Mouse (Mus musculus): ENCODE data around the gene Mef2d. TPM values are rescaled to one million over a fixed set of nuclear protein-coding genes. Genes with fewer than 3 reads are reported as not detected.
A peak's percentile ranks its signal among the peaks of the same experiment; 100 is the strongest.

Mef2d gene
- polyA plus RNA-seq, 1 experiment from 2014 or later: 23.8 TPM

DNA sequence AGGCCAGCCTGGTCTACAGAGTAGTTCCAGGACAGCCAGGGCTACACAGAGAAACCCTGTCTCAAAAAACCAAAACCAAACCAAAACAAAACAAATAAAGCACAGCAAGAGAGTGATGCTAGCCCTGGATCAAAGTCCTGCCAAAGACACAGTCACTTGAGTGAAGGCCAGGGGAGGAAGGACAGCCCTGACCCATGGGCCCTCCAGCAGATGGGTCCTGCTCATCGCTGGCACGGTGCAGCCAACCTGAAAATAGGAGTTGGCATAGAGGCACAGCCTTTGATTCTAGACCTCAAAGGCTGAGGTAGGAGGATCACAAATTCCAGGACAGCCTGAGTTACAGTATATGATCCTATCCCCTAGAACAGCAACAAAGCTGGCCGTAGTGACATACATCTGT, 11.1 kb upstream of the Mef2d start:
- Histone ChIP-seq H3K27me3 (replicated peaks; ENCODE audit: control insufficient read depth, insufficient read depth, low read length) (no peaks in the 10 kb centered on the region), H3K27ac (ENCODE audit: low read depth) (no peak overlapping the region), H3K9ac (ENCODE audit: low read length) (no peak overlapping the region), H3K36me3 (ENCODE audit: control insufficient read depth, insufficient read depth, low read length) (no peaks in the 10 kb centered on the region), H3K4me3 (ENCODE audit: low read depth, low read length) (no peak overlapping the region), H3K4me1 (replicated peaks; ENCODE audit: control insufficient read depth, insufficient read depth, low read length) (no peaks in the 10 kb centered on the region; the same call in 1 of the 2 replicates), H3K4me2 (ENCODE audit: low read length) (no peak overlapping the region), H3K9me3 (ENCODE audit: control insufficient read depth, low read length) (no peaks in the 10 kb centered on the region)
- DNase-seq (ENCODE audit: low spot score) (no peak), ATAC-seq (replicated peaks; ENCODE audit: low FRiP score, low TSS enrichment, low read depth) (no peak)
- 92% methylated on average over 3 of the region's 3 CpGs for WGBS

DNA sequence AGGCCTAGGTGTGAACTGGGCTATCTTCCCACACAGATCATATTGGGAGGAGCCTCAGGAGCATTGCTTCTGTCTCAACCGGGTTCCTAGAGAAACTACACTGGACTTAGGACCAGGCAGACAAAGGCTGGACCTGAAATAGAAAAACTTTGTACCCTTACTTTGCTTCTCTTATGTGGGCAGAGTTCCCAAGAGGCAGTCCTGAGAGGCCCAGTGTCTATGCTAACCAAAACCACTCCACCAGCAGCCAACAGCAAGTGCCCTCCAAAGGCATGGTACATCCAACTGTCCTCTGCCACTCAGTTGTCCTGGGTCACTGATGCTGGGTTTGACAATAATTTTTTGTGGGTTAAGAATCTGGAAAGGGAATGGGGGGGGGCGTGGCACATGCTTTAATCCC, 9.7 kb upstream of the Mef2d start:
- H3K4me2 ChIP-seq (ENCODE audit: low read length): no peak overlapping the region
- DNase-seq (ENCODE audit: low spot score) (no peak), ATAC-seq (replicated peaks; ENCODE audit: low FRiP score, low TSS enrichment, low read depth) (no peak)
- H3K27ac ChIP-seq (ENCODE audit: low read depth): no peak overlapping the region
- no peaks in the 10 kb centered on the region for H3K9me3 ChIP-seq (ENCODE audit: control insufficient read depth, low read length)
- H3K4me1 ChIP-seq (replicated peaks; ENCODE audit: control insufficient read depth, insufficient read depth, low read length): peaks cover 1% of the 10 kb centered on the region; the same call in 1 of the 2 replicates
- WGBS: 80% methylated on average over 2 of the region's 2 CpGs
- no peak overlapping the region for H3K9ac ChIP-seq (ENCODE audit: low read length)
- no peaks in the 10 kb centered on the region for H3K36me3 ChIP-seq (ENCODE audit: control insufficient read depth, insufficient read depth, low read length)
- no peaks in the 10 kb centered on the region for H3K27me3 ChIP-seq (replicated peaks; ENCODE audit: control insufficient read depth, insufficient read depth, low read length)
- H3K4me3 ChIP-seq (ENCODE audit: low read depth, low read length): no peak overlapping the region

DNA sequence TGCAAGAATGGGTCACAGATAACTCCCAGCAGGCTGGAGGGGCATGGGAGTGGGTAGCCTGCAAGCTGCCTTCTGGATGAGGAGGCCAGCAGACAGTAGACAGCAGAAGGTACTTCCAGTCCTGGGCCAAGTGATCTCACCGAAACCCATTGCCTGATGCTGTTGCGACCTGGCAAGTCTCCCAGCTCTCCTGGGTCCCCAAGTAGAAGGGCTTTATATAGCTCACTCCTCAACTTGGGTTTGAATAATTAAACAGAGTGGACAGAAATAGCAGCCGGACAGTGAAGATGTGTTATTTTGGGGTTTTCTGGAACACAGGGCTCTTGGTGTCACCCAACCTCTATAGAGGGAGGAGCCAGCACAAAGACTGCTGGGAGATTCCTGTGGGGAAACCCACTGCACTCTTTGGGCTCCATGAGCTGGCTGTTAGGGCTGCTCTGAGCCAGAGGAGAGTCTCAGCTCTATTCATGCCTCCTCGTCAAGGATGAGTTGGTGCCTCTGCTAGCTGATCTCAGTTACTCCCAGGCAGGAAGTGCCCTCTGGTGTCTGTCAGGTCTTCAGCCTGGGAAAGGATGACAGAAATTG, 8.9 kb upstream of the Mef2d start:
- Histone ChIP-seq H3K4me2 (ENCODE audit: low read length) (no peak overlapping the region), H3K27ac (ENCODE audit: low read depth) (no peak overlapping the region), H3K4me1 (replicated peaks; ENCODE audit: control insufficient read depth, insufficient read depth, low read length) (peaks cover 3% of the 10 kb centered on the region; the same call in 1 of the 2 replicates), H3K4me3 (ENCODE audit: low read depth, low read length) (no peak overlapping the region), H3K9ac (ENCODE audit: low read length) (no peak overlapping the region), H3K27me3 (replicated peaks; ENCODE audit: control insufficient read depth, insufficient read depth, low read length) (no peaks in the 10 kb centered on the region), H3K36me3 (ENCODE audit: control insufficient read depth, insufficient read depth, low read length) (no peaks in the 10 kb centered on the region), H3K9me3 (ENCODE audit: control insufficient read depth, low read length) (no peaks in the 10 kb centered on the region)
- 56% methylated on average over 4 of the region's 4 CpGs for WGBS
- DNase-seq (ENCODE audit: low spot score) (no peak), ATAC-seq (replicated peaks; ENCODE audit: low FRiP score, low TSS enrichment, low read depth) (no peak)

DNA sequence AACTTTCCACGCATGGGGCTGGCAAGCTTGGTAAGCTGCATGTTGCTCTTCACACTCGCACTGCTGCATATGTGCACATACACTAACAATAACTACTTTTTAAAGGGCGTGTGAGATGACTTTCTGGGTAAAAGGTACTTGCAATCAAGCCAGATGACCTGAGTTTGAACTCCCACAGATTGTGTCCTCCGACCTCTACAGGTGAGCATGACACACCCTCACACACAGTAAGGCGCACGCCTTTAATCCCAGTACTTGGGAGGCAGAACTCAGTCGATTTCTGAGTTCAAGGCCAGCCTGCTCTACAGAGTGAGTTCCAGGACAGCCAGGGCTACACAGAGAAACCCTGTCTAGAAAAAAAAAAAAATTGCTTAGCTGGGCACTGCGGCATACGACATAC, 5.8 kb upstream of the Mef2d start:
- Histone ChIP-seq H3K9ac (ENCODE audit: low read length) (no peak overlapping the region), H3K36me3 (ENCODE audit: control insufficient read depth, insufficient read depth, low read length) (no peaks in the 10 kb centered on the region), H3K27me3 (replicated peaks; ENCODE audit: control insufficient read depth, insufficient read depth, low read length) (no peaks in the 10 kb centered on the region), H3K4me2 (ENCODE audit: low read length) (no peak overlapping the region), H3K9me3 (ENCODE audit: control insufficient read depth, low read length) (no peaks in the 10 kb centered on the region), H3K4me3 (ENCODE audit: low read depth, low read length) (no peak overlapping the region), H3K27ac (ENCODE audit: low read depth) (no peak overlapping the region), H3K4me1 (replicated peaks; ENCODE audit: control insufficient read depth, insufficient read depth, low read length) (peaks cover 27% of the 10 kb centered on the region)
- no peak for ATAC-seq (replicated peaks; ENCODE audit: low FRiP score, low TSS enrichment, low read depth)
- no peak for DNase-seq (ENCODE audit: low spot score)
- WGBS: 83% methylated on average over 9 of the region's 9 CpGs

DNA sequence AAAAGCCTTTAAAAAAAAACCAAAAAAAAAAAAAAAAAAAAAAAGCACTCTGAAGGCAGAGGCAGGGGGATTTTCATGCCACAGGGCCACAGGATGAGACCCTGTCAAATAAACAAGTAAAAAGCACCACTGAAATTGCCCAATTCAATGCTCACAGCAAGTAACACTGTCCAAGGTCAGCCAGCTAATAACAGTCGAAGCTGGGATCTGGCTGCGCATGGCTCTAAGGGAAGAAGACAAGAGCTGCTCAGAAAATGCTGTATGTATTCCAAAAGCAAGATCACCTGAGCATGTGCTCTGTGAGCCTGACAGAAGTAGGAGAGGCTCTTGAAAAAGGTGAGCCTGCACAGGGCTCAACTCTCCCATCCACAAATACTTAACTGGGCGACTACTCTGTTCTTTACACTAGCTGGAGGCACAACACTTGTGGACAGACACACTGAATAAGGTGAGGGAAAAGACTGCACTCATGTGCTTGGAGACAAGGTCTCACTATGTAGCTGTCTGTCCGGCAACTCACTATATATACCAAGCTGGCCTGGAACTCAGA, 5.2 kb upstream of the Mef2d start:
- no peaks in the 10 kb centered on the region for H3K9me3 ChIP-seq (ENCODE audit: control insufficient read depth, low read length)
- H3K4me3 ChIP-seq (ENCODE audit: low read depth, low read length): no peak overlapping the region
- H3K4me2 ChIP-seq (ENCODE audit: low read length): peak overlapping the region; percentile 97
- no peak overlapping the region for H3K27ac ChIP-seq (ENCODE audit: low read depth)
- DNase-seq (ENCODE audit: low spot score) (no peak), ATAC-seq (replicated peaks; ENCODE audit: low FRiP score, low TSS enrichment, low read depth) (no peak)
- H3K9ac ChIP-seq (ENCODE audit: low read length): no peak overlapping the region
- peaks cover 32% of the 10 kb centered on the region for H3K4me1 ChIP-seq (replicated peaks; ENCODE audit: control insufficient read depth, insufficient read depth, low read length)
- 92% methylated on average over 4 of the region's 4 CpGs for WGBS
- no peaks in the 10 kb centered on the region for H3K36me3 ChIP-seq (ENCODE audit: control insufficient read depth, insufficient read depth, low read length)
- no peaks in the 10 kb centered on the region for H3K27me3 ChIP-seq (replicated peaks; ENCODE audit: control insufficient read depth, insufficient read depth, low read length)

DNA sequence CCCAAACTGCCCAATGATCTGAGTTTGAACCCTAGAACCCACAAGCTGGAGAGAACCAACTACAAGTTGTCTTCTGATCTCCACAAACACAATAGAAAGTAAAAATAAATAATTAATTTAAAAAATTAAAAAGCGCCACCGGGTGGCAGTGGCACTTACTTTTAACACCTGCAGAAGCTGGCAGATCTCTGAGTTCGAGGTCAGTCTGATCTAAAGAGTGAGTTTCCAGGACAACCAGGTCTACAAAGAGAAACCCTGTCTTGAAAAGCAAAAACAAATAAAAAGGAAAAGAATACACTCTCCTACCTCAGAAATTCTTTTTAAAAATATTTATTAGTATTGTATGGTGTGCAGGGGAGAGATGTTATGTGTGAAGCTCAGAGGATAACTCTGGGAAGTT, 4.4 kb upstream of the Mef2d start:
- H3K36me3 ChIP-seq (ENCODE audit: control insufficient read depth, insufficient read depth, low read length): no peaks in the 10 kb centered on the region
- H3K4me1 ChIP-seq (replicated peaks; ENCODE audit: control insufficient read depth, insufficient read depth, low read length): peaks cover 32% of the 10 kb centered on the region
- peak overlapping the region; percentile 94 for H3K27ac ChIP-seq (ENCODE audit: low read depth)
- no peaks in the 10 kb centered on the region for H3K9me3 ChIP-seq (ENCODE audit: control insufficient read depth, low read length)
- 8% methylated on average over 3 of the region's 3 CpGs for WGBS
- no peak for ATAC-seq (replicated peaks; ENCODE audit: low FRiP score, low TSS enrichment, low read depth)
- H3K27me3 ChIP-seq (replicated peaks; ENCODE audit: control insufficient read depth, insufficient read depth, low read length): no peaks in the 10 kb centered on the region
- peak overlapping the region; percentile 56 for H3K4me3 ChIP-seq (ENCODE audit: low read depth, low read length)
- H3K4me2 ChIP-seq (ENCODE audit: low read length): peak overlapping the region; percentile 97
- no peak for DNase-seq (ENCODE audit: low spot score)
- peak overlapping the region; percentile 57 for H3K9ac ChIP-seq (ENCODE audit: low read length)

DNA sequence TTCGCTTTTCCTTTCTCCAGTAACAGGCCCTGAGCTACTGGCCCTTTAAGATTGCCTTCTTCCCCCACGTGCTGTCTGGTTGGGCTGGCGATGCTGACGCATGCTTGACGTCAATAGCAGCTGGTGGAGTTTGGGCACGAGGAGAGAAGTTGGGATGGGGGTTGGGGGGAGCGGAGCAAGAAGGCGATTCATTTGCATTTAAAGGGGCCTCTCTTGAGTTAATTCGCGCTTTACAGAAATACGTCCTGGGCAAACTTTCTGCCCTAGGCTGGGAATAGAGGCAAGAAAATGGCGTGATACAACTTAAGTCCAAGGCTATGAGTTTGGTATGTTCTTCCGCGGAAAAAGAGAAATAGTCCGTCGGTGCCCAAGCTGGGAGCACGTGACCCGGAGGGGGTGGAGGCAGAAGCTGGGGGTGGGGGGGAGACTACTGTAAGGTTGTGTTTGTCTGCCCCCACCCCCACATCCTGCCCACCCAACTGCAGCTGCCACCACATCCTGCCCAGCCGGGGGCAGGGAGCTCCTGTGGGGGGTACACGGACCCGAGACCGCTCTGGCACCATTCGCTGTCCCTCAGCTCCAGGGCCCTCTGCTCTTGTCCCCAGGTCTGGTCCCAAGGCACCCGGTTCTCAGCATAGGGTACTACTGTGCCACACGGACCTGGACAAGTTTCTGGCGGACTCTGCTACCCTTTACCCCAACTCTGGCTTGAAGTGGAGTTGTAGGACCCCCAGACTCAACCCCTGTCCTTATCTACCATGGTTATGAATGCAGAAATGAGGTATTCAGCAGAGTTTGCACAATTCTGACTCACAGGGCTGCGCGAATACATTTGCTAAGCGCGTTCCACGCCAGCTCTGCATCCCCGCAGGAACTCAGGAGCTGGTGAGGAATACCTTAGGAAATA, 3.6 kb upstream of the Mef2d start:
- Histone ChIP-seq H3K27ac (ENCODE audit: low read depth) (peak overlapping the region; percentile 94), H3K4me3 (ENCODE audit: low read depth, low read length) (peak overlapping the region; percentile 56), H3K36me3 (ENCODE audit: control insufficient read depth, insufficient read depth, low read length) (no peaks in the 10 kb centered on the region), H3K27me3 (replicated peaks; ENCODE audit: control insufficient read depth, insufficient read depth, low read length) (no peaks in the 10 kb centered on the region), H3K9me3 (ENCODE audit: control insufficient read depth, low read length) (no peaks in the 10 kb centered on the region), H3K4me1 (replicated peaks; ENCODE audit: control insufficient read depth, insufficient read depth, low read length) (peaks cover 33% of the 10 kb centered on the region), H3K9ac (ENCODE audit: low read length) (peak overlapping the region; percentile 57), H3K4me2 (ENCODE audit: low read length) (peak overlapping the region; percentile 97)
- ATAC-seq (replicated peaks; ENCODE audit: low FRiP score, low TSS enrichment, low read depth) (peak; percentile 42), DNase-seq (ENCODE audit: low spot score) (peak; percentile 94)
- WGBS: under 1% methylated on average over 31 of the region's 32 CpGs

DNA sequence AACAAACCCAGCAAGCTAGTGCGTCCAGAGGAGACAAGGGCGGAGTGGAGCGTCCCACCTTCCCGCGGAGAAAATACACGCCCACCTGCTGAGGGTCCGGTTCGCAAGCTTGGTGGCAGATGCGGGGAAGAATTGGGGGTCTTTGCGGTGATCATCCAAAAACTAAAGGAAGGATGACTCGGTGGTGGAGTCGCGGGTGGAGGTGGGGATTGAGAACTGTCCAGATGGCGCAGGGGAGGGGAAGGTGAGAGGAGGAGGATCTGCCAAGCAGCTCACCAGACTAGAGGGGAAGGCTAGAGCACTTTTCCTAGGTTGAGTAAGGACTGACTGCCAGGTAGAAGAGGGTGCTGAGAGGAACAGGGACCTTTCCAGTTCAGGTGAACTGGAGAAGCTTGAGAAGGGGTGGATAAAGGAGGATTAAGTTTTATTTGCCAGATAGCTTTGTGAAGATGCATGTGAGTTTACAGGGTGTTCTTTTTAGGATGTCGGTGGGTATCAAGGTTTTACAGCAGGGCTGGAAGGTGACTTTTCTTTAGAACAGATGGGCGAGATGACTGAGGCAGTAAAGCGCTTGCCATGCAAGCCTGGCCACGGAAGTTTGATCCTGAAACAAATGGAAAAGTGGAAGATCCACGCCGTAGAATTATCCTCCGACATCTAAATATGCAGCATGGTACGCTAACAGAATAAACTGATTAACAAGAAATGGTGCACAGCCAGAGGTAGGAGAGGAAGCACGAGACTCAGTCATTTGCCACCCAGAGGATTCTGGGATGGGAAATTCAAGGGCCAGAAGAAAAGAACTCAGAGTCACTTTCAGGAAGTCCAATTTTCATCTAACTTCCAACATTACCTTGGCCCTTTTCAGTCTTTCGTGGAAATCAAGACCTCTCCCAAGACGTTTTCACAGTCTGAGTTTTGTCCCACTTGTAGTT, 2.7 kb upstream of the Mef2d start:
- H3K27me3 ChIP-seq (replicated peaks; ENCODE audit: control insufficient read depth, insufficient read depth, low read length): no peaks in the 10 kb centered on the region
- peaks cover 42% of the 10 kb centered on the region for H3K4me1 ChIP-seq (replicated peaks; ENCODE audit: control insufficient read depth, insufficient read depth, low read length)
- no peak for ATAC-seq (replicated peaks; ENCODE audit: low FRiP score, low TSS enrichment, low read depth)
- peak overlapping the region; percentile 57 for H3K9ac ChIP-seq (ENCODE audit: low read length)
- peak overlapping the region; percentile 97 for H3K4me2 ChIP-seq (ENCODE audit: low read length)
- no peak for DNase-seq (ENCODE audit: low spot score)
- H3K27ac ChIP-seq (ENCODE audit: low read depth): peak overlapping the region; percentile 94
- WGBS: 17% methylated on average over 25 of the region's 25 CpGs
- H3K4me3 ChIP-seq (ENCODE audit: low read depth, low read length): peak overlapping the region; percentile 56
- no peaks in the 10 kb centered on the region for H3K9me3 ChIP-seq (ENCODE audit: control insufficient read depth, low read length)
- H3K36me3 ChIP-seq (ENCODE audit: control insufficient read depth, insufficient read depth, low read length): no peaks in the 10 kb centered on the region
